Mouse (Mus musculus) thymus, postnatal 25 days (tissue): ENCODE results near the gene Gm44579.

ENCODE experiments used
- DNase-seq: peaks from one replicate; pipeline ENCODE4 v3.0.0; 2022

Gm44579 gene

DNA sequence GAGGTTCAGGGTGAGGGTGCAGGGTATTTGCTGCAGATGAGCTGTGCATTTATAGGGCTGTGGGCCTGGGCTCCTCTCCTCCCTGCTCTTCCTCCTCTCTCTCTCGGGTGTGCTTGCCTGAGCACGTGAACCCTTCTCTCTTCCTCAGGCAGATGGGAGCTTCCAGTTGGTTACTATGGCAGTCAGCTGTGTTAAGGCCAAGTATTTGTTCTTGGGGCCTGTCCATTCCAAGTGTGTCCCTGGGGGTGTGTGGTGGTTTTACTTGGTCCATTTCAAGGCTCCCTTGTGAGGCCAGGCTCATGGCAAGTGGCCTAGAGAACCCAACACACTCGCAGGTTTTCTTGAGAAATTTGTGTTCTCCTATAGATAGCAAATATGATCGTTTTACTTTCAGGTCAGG is at the start of gene Gm44579, which contains the start of gene Olfr287:
Gene Gm44579 (minus strand): TSS at position 101 of the 400 bp plus-strand sequence.
Gene Olfr287 (minus strand): TSS at position 180 of the 400 bp plus-strand sequence.
- DNase-seq = no peak

DNA sequence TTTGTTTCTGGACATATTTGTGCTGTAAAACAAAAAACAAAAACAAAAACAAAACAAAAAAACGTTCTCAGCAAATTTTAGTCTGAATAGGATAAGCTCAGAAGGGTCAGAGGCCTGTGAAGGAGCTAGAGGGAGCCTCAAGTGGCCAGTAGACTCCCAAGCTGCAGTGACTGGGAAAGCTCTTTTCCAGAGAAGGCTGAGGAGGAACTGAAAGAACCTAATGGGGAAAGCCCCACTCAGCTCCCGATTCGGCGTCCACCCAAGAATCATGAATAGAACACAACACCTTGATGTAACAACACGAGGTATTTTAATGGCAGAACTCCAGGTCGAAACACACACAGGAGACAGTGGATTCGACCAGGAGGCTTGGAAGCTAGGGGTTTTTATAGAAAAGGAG is 37.0 kb upstream of the Gm44579 start:
- DNase-seq = no peak

DNA sequence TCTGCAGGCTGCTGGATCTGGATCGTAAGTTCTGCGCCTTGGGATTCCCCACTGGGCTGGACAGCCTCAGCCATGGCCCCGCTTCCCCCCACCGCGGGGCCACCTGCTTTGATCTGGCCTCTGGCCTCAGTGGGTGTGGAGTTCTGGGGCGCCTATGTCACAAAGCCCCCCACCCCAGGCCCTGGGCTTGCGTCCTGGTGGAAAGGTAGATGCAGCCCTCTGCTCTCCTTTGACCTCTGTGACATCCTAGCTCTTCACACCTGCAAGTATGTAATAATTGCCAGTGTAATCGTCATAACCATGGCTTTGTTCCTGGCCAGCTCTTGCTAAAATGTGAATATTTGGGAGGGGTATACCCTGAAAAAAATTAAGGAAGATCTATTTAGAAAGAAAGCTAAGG is 36.4 kb upstream of the Gm44579 start, which contains the start of gene H1fnt:
Gene H1fnt (minus strand): TSS at position 101 of the 400 bp plus-strand sequence.
- DNase-seq = no peak

- DNase-seq = no peak
These were observed 35.5 kb upstream of the Gm44579 start for GRCm38 (mm10) chr15:98256271-98256670.

DNA sequence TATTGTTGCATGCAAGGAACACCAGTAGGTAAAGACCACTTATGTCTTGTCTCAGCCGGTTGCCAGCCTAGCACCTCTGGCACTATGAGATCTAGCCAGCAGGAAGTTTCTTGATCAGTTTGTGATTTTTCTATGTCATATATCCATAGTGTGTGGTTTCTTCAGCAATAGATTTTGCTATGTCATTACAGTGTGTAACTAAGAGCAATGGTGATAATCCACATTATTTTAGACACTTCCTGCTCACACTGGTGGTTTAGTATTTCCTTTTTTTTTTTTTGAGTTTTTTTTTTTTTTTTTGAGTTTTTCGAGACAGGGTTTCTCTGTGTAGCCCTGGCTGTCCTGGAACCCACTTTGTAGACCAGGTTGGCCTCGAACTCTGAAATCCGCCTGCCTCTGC is 14.7 kb upstream of the Gm44579 start:
- no peak for DNase-seq

GRCm38 (mm10) chr15:98234350-98234749 is 13.6 kb upstream of the Gm44579 start, which contains the start of gene Olfr286:
Gene Olfr286 (minus strand): TSS chr15:98234450.
- DNase-seq = no peak

- no peak for DNase-seq
These were observed 5.3 kb upstream of the Gm44579 start for GRCm38 (mm10) chr15:98226096-98226495.

GRCm38 (mm10) chr15:98225610-98226009 is 4.8 kb upstream of the Gm44579 start:
- no peak for DNase-seq

DNA sequence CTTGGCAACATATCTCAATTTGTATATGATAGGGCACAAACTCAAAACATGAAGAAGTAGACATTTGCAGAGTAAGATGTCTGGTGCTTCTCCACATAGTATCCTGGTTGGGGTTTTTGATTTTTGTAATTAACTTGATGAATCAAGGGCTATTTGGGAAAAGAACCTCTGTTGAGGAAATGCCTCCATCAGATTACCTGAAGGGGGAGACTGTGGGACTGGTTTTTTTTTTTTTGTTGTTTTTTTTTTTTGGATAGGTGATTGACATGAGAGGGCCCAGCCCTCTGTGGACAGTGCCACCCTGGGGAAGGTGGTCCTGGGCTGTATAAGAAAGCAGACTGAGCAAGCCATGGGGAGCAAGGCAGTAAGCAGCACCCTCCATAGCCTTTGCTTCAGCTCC is 1.6 kb upstream of the Gm44579 start:
- DNase-seq = no peak

GRCm38 (mm10) chr15:98214130-98214529 is 6.6 kb downstream of the Gm44579 start:
- no peak for DNase-seq

DNA sequence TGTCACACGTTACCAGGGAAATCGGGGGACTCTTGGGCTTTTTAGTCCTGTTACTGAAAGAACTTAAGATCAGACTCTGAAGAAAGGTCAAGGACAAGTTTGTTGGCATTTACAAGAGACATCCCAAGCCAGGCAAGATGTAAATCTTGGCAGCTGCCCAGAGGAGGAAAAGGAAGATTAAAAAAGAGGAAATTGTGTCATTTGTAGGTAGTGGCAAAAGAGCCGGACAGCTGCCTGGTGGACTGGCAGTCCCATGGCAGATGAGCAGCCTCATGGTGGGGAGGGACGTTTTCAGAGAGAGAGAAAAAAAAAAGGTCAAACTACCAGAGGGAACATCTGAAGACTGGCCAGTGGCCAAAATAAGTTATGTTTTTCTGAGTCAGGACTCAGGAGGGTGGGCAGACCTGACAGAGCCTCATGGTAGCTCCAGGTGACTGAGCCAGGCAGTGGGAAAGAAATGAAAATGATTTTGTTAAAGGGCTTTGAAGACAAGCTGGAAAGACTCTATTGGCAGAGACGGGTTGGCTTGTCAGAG is 7.4 kb downstream of the Gm44579 start:
- no peak for DNase-seq

DNA sequence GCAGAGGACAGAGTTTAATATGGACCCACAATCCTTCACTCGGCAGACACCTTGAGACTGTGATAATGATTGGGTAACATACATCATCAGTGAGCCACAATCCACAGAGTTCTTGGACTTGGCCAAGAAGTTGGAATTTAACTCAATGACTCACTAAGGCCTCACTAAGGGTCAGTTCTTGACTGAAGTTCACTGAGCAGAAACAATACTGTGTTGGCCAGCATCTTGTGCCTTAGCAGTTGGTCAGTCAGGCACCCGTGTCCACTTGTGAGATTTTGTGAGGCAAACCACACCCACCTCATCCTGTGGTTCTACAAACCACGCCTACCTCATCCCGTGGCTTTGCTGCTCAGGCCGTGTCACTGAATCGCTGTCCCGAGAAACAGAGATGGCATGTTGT is 11.1 kb downstream of the Gm44579 start:
- no peak for DNase-seq

- DNase-seq = no peak
These were observed 25.3 kb downstream of the Gm44579 start, which contains the start of gene Olfr288 for GRCm38 (mm10) chr15:98195442-98195841. Gene Olfr288 (minus strand): TSS chr15:98195542.

DNA sequence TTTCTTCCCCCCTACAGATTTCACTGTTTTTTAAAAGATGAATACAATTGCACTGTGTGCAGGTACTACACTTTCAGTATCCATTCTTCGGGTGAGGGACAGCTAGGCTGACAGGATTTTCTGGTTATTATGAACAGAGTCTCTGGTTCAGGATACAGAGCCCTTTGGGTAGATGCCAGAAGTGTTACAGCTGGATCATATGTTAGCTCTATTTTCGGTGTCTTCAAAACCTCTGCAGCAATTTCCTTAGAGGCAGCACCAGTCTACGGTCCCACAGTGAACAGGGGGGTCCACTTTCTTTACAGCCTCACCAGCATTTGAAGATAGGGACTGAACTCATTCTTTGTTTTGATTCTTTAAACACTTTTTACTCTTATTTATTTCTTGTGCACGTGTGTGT is 36.3 kb downstream of the Gm44579 start:
- no peak for DNase-seq

- no peak for DNase-seq
These were observed 38.8 kb downstream of the Gm44579 start for GRCm38 (mm10) chr15:98181856-98182570.

- DNase-seq = peak; percentile 78
These were observed 39.6 kb downstream of the Gm44579 start for GRCm38 (mm10) chr15:98181132-98181711.

GRCm38 (mm10) chr15:98180567-98181131 is 40.1 kb downstream of the Gm44579 start:
- DNase-seq = no peak

GRCm38 (mm10) chr15:98177320-98177719 is 43.5 kb downstream of the Gm44579 start:
- no peak for DNase-seq

DNA sequence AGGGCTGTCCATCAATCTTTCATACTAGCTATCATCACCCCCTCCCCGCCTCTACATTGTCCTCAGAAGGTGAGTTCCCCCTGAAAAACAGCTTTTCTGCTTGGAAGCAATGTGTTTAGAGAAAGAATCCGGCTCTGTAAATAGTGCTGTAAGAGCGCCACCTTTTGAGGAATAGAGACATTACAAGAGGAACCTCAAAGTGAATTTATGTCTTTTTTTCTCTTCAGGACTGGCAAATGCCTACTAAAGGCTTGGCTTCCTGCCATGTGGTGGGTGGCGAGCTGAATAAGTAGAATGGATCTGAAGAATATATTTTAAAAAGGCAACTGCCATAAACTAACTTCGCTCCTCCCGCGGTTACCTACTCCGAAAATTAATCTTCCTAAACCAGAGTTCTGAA is 47.0 kb downstream of the Gm44579 start:
- DNase-seq = no peak

- no peak for DNase-seq
These were observed 48.7 kb downstream of the Gm44579 start for GRCm38 (mm10) chr15:98172113-98172512.

GRCm38 (mm10) chr15:98170917-98171316 is 49.9 kb downstream of the Gm44579 start:
- DNase-seq = no peak

GRCm38 (mm10) chr15:98170365-98170764 is 50.4 kb downstream of the Gm44579 start:
- no peak for DNase-seq

DNA sequence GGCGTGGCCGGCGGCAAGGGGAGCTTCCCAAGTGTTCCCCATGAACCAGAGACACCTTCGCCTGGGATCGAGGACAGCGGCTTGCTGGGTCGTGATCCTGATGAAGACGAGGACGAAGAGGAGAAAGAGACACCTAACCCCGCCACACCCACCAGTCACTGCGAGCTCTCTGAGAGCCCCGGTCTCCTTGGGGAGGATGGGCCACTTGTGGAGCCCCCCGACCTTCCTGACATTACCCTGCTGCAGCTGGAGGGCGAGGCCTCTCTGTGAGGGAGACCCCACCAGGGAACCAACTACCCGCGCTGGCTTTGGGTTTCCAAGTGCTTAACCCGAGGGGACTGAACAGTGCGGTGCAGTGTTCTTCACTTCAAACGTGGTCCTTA is 52.2 kb downstream of the Gm44579 start:
- no peak for DNase-seq
